Mouse (Mus musculus): ENCODE measurements around the gene Vegfa. TPM values are rescaled to one million over a fixed set of nuclear protein-coding genes. Genes with fewer than 3 reads are reported as not detected.

Vegfa gene
- polyA plus RNA-seq, 1 experiment: 92.9 TPM

GRCm38 (mm10) chr17:46017946-46018735 is 14.0 kb downstream of the Vegfa start:
- 90% methylated on average over 24 of the region's 24 CpGs for WGBS
- H3K27ac ChIP-seq (ENCODE audit: insufficient read depth, low read length): no peak overlapping the region
- no peak for DNase-seq (ENCODE audit: low read depth in 1 of 2, low spot score in 2 of 2)
- TF ChIP-seq POLR2A (IDR thresholded peaks at IDR 0.05; ENCODE audit: low read depth, low read length) (no peak), CTCF (IDR thresholded peaks at IDR 0.05; ENCODE audit: extremely low read depth, insufficient read depth, insufficient read length, insufficient replicate concordance) (no peak)
- H3K36me3 ChIP-seq (ENCODE audit: control insufficient read depth, insufficient read depth, low read length): 0 out of 2 replicates have a peak, but pooled peaks cover 1% of the 10 kb centered on the region
- no peaks in the 10 kb centered on the region for H3K27me3 ChIP-seq (ENCODE audit: control insufficient read depth, insufficient read depth, low read length)
- H3K4me1 ChIP-seq (ENCODE audit: control insufficient read depth, insufficient read depth, insufficient read length): peaks cover 5% of the 10 kb centered on the region; the same call in 1 of the 2 replicates
- no peak overlapping the region for H3K4me3 ChIP-seq (ENCODE audit: extremely low read depth, insufficient read depth, insufficient read length)

- no peak overlapping the region for H3K4me3 ChIP-seq (ENCODE audit: extremely low read depth, insufficient read depth, insufficient read length)
- H3K36me3 ChIP-seq (ENCODE audit: control insufficient read depth, insufficient read depth, low read length): 0 out of 2 replicates have a peak, but pooled peaks cover 1% of the 10 kb centered on the region
- DNase-seq (ENCODE audit: low read depth in 1 of 2, low spot score in 2 of 2): no peak
- H3K27me3 ChIP-seq (ENCODE audit: control insufficient read depth, insufficient read depth, low read length): no peaks in the 10 kb centered on the region
- H3K4me1 ChIP-seq (ENCODE audit: control insufficient read depth, insufficient read depth, insufficient read length): no peaks in the 10 kb centered on the region
- no peak overlapping the region for H3K27ac ChIP-seq (ENCODE audit: insufficient read depth, low read length)
- no peak for TF ChIP-seq CTCF (IDR thresholded peaks at IDR 0.05; ENCODE audit: extremely low read depth, insufficient read depth, insufficient read length, insufficient replicate concordance)
- TF ChIP-seq POLR2A (IDR thresholded peaks at IDR 0.05; ENCODE audit: low read depth, low read length): no peak
- 92% methylated on average over 5 of the region's 5 CpGs for WGBS
These were observed 15.6 kb downstream of the Vegfa start for GRCm38 (mm10) chr17:46016617-46017016.

GRCm38 (mm10) chr17:46015967-46016366 is 16.2 kb downstream of the Vegfa start:
- Histone ChIP-seq H3K4me3 (ENCODE audit: extremely low read depth, insufficient read depth, insufficient read length) (no peak overlapping the region), H3K27ac (ENCODE audit: insufficient read depth, low read length) (no peak overlapping the region), H3K36me3 (ENCODE audit: control insufficient read depth, insufficient read depth, low read length) (0 out of 2 replicates have a peak, but pooled peaks cover 1% of the 10 kb centered on the region), H3K4me1 (ENCODE audit: control insufficient read depth, insufficient read depth, insufficient read length) (no peaks in the 10 kb centered on the region), H3K27me3 (ENCODE audit: control insufficient read depth, insufficient read depth, low read length) (no peaks in the 10 kb centered on the region)
- TF ChIP-seq POLR2A (IDR thresholded peaks at IDR 0.05; ENCODE audit: low read depth, low read length): no peak
- no peak for TF ChIP-seq CTCF (IDR thresholded peaks at IDR 0.05; ENCODE audit: extremely low read depth, insufficient read depth, insufficient read length, insufficient replicate concordance)
- DNase-seq (ENCODE audit: low read depth in 1 of 2, low spot score in 2 of 2): no peak
- WGBS: 91% methylated on average over 6 of the region's 6 CpGs

- H3K27ac ChIP-seq (ENCODE audit: insufficient read depth, low read length): no peak overlapping the region
- H3K4me3 ChIP-seq (ENCODE audit: extremely low read depth, insufficient read depth, insufficient read length): no peak overlapping the region
- H3K36me3 ChIP-seq (ENCODE audit: control insufficient read depth, insufficient read depth, low read length): 0 out of 2 replicates have a peak, but pooled peaks cover 1% of the 10 kb centered on the region
- H3K27me3 ChIP-seq (ENCODE audit: control insufficient read depth, insufficient read depth, low read length): no peaks in the 10 kb centered on the region
- H3K4me1 ChIP-seq (ENCODE audit: control insufficient read depth, insufficient read depth, insufficient read length): no peaks in the 10 kb centered on the region
- TF ChIP-seq POLR2A (IDR thresholded peaks at IDR 0.05; ENCODE audit: low read depth, low read length) (no peak), CTCF (IDR thresholded peaks at IDR 0.05; ENCODE audit: extremely low read depth, insufficient read depth, insufficient read length, insufficient replicate concordance) (no peak)
- 80% methylated on average over 2 of the region's 2 CpGs for WGBS
- no peak for DNase-seq (ENCODE audit: low read depth in 1 of 2, low spot score in 2 of 2)
These were observed 17.2 kb downstream of the Vegfa start for GRCm38 (mm10) chr17:46014935-46015334.

- no peak for TF ChIP-seq POLR2A (IDR thresholded peaks at IDR 0.05; ENCODE audit: low read depth, low read length)
- TF ChIP-seq CTCF (IDR thresholded peaks at IDR 0.05; ENCODE audit: extremely low read depth, insufficient read depth, insufficient read length, insufficient replicate concordance): no peak
- Histone ChIP-seq H3K27ac (ENCODE audit: insufficient read depth, low read length) (no peak overlapping the region), H3K4me1 (ENCODE audit: control insufficient read depth, insufficient read depth, insufficient read length) (no peaks in the 10 kb centered on the region), H3K27me3 (ENCODE audit: control insufficient read depth, insufficient read depth, low read length) (no peaks in the 10 kb centered on the region), H3K4me3 (ENCODE audit: extremely low read depth, insufficient read depth, insufficient read length) (no peak overlapping the region), H3K36me3 (ENCODE audit: control insufficient read depth, insufficient read depth, low read length) (0 out of 2 replicates have a peak, but pooled peaks cover 1% of the 10 kb centered on the region)
- DNase-seq (ENCODE audit: low read depth in 1 of 2, low spot score in 2 of 2): no peak
- WGBS: 70% methylated on average over 15 of the region's 15 CpGs
These were observed 18.6 kb downstream of the Vegfa start for GRCm38 (mm10) chr17:46013549-46013948.

GRCm38 (mm10) chr17:46012211-46012610 is 20.0 kb downstream of the Vegfa start:
- TF ChIP-seq POLR2A (IDR thresholded peaks at IDR 0.05; ENCODE audit: low read depth, low read length): no peak
- TF ChIP-seq CTCF (IDR thresholded peaks at IDR 0.05; ENCODE audit: extremely low read depth, insufficient read depth, insufficient read length, insufficient replicate concordance): no peak

GRCm38 (mm10) chr17:46010462-46010861 is 21.7 kb downstream of the Vegfa start:
- H3K27me3 ChIP-seq (ENCODE audit: control insufficient read depth, insufficient read depth, low read length): no peaks in the 10 kb centered on the region
- H3K4me1 ChIP-seq (ENCODE audit: control insufficient read depth, insufficient read depth, insufficient read length): no peaks in the 10 kb centered on the region
- TF ChIP-seq POLR2A (IDR thresholded peaks at IDR 0.05; ENCODE audit: low read depth, low read length) (no peak), CTCF (IDR thresholded peaks at IDR 0.05; ENCODE audit: extremely low read depth, insufficient read depth, insufficient read length, insufficient replicate concordance) (no peak)
- 34% methylated on average over 6 of the region's 6 CpGs for whole genome bisulfite sequencing
- no peak for DNase-seq (ENCODE audit: low read depth in 1 of 2, low spot score in 2 of 2)
- H3K27ac ChIP-seq (ENCODE audit: insufficient read depth, low read length): no peak overlapping the region; the same call in 1 of the 2 replicates
- H3K36me3 ChIP-seq (ENCODE audit: control insufficient read depth, insufficient read depth, low read length): no peaks in the 10 kb centered on the region
- no peak overlapping the region for H3K4me3 ChIP-seq (ENCODE audit: extremely low read depth, insufficient read depth, insufficient read length)

More at GRCm38 (mm10) chr17:46012211-46012610, 20.0 kb downstream of the Vegfa start:
- H3K4me3 ChIP-seq (ENCODE audit: extremely low read depth, insufficient read depth, insufficient read length): no peak overlapping the region
- H3K36me3 ChIP-seq (ENCODE audit: control insufficient read depth, insufficient read depth, low read length): no peaks in the 10 kb centered on the region
- no peaks in the 10 kb centered on the region for H3K4me1 ChIP-seq (ENCODE audit: control insufficient read depth, insufficient read depth, insufficient read length)
- H3K27me3 ChIP-seq (ENCODE audit: control insufficient read depth, insufficient read depth, low read length): no peaks in the 10 kb centered on the region
- no peak for DNase-seq (ENCODE audit: low read depth in 1 of 2, low spot score in 2 of 2)
- H3K27ac ChIP-seq (ENCODE audit: insufficient read depth, low read length): no peak overlapping the region
- 81% methylated on average over 8 of the region's 8 CpGs for WGBS

Measured in spleen, adult 2 months (tissue).